Mouse (Mus musculus) urinary bladder, postnatal 14 days (tissue): ENCODE results near the gene Rabl3.

Experiments
- DNase-seq: peaks from one replicate; pipeline ENCODE4 v3.0.0; 2021; ENCODE audit warnings: low spot score

Rabl3 gene

GRCm38 (mm10) chr16:37539611-37540580, at the start of gene Rabl3, which contains the start of gene Gtf2e1:
Rabl3 (plus strand) TSS chr16:37539885.
Gtf2e1 (minus strand) TSS chr16:37539789.
- DNase-seq: peak; percentile 97

DNA sequence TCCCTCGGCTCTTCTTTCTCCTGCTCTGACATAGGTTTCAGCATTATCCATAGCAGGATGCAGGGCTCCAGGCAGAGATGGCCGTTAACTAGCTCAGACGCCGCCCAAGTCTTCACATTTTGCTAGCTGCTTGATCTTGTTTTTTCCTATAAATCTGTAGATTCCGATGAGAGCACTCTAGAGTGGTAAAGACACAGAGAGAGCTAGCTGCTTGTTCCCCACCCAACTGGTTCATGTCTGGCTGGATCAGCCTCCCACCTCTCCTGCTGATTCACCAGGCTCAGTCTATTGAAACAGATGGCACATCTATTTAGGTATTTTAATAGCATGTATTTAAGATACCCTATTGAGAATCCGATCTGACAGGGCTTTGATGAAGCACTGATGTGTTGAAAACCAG, 44.7 kb upstream of the Rabl3 start:
- no peak for DNase-seq

- DNase-seq: no peak
Measured at GRCm38 (mm10) chr16:37498581-37498980, 41.1 kb upstream of the Rabl3 start.

GRCm38 (mm10) chr16:37504517-37504916, 35.2 kb upstream of the Rabl3 start:
- no peak for DNase-seq

GRCm38 (mm10) chr16:37506751-37507150, 32.9 kb upstream of the Rabl3 start:
- no peak for DNase-seq

- no peak for DNase-seq
Measured at GRCm38 (mm10) chr16:37511489-37511888, 28.2 kb upstream of the Rabl3 start.

GRCm38 (mm10) chr16:37514644-37515043, 25.0 kb upstream of the Rabl3 start:
- no peak for DNase-seq

DNA sequence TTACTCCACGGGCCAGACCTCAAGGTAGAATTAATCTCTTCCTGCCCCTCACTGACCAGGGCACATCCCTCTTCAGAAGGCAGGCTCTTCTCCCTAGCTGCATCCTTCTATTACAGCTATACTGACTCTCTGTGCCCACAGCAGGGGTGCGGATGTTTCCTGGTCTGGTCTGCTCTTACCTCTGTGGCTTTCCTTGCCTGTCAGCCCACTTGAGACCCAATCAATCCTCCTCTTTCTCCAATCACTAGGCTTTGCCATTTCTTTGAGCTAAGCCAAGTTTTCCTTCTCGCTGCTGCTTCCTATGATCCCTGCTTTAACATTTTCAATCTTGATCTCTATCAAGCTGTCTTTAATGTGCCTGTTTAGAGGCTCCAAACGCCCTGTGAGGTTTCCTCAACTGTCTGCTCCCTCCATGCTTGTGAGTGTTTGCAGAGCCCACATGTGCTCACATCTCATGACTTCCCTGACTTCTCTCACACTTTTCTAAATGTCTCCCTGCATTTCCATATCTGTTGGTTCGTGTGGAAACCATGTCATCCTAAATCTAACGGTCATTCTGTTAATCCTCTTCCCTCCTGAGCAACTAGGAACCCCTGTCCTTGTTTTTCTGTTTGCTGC, 23.2 kb upstream of the Rabl3 start:
- no peak for DNase-seq

DNA sequence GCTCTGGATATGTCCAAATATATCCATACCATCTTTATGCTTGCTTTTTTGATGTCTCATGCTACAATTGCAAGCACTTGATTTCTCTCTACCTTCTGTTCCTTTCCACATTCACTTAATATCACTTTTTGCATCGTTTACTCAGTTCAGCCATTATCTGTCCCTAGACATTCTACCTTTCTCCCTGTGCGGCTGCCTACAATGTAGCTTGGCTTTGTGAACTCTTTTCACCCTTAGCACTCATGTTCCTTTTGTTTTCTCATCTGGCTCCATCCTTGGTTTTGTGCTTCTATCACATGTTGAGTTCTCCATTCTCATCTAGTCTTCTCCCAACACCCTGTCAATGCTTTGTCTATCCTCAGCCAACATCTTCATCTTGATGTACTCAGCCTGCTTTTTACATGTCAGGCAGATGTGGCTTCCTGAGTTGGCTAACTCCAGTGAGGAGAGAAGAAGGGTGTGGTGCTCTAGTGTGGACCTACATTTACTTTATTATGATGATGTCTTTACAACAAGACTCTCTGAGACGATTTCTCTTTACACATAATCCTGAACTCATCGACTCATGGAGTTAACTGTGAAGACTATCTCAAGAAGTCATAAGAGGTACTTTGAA, 22.0 kb upstream of the Rabl3 start:
- no peak for DNase-seq

- DNase-seq: no peak
Measured at GRCm38 (mm10) chr16:37518662-37519061, 21.0 kb upstream of the Rabl3 start.

DNA sequence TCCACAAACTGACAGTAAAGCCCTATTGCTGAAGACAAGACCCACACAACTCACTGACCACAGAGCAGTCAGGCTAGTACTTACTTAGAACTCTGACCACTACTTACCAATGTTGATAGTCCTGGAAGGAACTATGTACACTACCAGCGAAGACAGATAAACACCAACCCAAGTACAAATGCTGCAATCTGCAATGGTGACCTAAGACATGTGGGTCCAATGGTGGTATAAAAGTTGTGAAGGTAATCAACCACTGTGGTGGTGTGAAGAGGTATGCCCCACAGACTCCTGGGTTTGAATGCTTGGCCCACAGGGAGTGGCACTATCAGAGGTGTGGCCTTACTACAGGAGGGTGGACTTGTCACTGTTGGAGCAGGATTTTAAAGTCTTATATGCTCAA, 20.0 kb upstream of the Rabl3 start:
- no peak for DNase-seq

DNA sequence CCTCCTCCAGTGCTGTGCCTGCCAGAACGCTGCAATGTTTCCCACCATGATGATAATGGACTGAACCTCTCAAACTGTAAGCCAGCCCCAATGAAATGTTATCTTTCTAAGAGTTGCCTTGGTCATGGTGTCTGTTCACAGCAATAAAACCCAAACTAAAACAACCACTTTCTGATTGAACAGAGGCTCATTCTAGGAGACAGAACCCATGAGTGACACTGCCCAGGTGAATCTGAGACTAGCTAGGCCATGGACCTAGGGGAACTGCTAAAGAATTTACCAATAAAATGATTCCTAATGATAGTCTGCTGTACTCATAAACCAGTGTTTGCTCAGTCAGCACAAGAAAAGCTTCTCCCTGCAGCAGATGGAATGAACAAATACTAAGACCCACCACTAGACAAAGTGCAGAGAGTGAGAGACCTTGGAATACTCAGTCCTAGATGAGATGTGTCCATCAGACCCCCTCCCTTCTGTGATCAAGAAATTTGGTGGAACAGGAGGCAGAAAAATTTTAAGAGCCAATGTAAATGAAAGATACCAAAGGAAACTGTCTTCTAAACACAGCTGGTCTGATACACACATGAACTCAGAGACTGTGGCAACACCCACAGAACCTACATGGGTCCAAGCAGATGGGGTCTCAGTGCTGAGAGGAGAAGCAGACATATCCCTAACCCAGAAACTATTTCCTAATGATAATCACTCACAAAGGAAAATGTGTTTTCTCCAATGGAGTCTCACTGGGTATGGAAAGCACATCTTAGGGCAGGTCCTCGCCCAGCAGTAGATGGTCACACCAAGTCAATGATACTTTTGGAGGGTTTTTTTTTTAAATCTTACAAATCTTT, 19.3 kb upstream of the Rabl3 start:
- no peak for DNase-seq

DNA sequence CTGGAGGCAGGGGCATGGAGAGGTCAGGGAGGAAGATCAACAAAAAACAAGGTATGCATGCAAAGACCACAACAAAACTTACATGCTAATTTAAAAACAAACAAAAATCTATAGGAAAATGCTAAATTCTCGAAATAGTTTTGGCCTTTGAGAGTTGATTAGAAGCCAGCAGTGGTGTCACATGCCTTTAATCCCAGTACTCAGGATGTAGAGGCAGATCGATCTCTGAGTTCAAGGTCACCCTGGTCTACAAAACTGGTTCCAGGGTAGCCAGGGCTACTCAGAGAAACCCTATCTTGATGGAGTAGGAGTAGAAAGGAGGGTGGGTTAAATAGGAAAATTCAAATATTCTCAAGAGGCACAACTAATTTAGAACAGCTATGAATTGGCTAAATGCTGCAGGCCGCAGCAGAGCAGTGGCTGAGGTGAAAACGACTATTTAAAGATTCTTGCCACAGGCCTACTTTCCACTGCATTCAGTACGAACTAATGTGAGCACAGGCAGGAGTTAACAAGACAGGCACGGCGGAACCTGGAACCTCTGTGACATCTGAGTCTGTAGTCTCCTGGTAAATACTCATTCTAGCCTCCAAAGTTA, 17.5 kb upstream of the Rabl3 start:
- DNase-seq: no peak

GRCm38 (mm10) chr16:37525121-37525520, 14.6 kb upstream of the Rabl3 start:
- no peak for DNase-seq

- DNase-seq: no peak
Measured at GRCm38 (mm10) chr16:37526688-37527223, 12.9 kb upstream of the Rabl3 start.

- no peak for DNase-seq
Measured at GRCm38 (mm10) chr16:37530170-37530569, 9.5 kb upstream of the Rabl3 start.

GRCm38 (mm10) chr16:37532046-37532445, 7.6 kb upstream of the Rabl3 start:
- no peak for DNase-seq

DNA sequence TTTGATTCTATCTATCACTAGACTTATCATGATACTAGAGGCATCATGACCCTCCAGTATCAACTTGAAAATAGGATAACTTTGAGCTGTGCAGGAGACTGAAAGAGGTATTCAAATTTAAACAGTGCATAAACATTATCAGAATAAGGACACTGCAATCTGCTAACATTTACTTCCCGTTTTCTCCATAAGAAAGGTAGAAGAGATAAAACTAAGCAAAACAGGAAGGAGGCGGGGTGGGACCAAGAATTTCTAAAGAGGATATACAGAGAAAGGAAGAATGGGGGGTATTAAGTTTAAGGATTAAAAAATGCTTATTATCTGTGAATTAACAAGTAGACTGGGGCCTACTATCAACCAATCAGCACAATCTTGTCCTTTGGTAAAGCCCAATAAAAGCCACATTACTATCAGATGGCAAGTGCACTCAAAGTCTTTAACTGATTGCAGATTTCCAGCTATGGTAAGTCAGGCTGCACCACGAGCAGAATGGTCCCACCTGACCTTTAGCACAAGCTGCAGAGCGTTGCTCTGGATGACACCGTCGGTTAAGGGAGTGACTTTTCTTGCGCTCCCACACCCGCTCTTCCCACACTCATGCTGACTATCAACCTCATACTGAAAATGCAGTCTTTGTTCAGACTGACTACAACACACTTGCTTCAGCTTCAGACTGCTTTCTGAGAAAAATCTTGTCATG, 6.2 kb upstream of the Rabl3 start:
- DNase-seq: no peak

DNA sequence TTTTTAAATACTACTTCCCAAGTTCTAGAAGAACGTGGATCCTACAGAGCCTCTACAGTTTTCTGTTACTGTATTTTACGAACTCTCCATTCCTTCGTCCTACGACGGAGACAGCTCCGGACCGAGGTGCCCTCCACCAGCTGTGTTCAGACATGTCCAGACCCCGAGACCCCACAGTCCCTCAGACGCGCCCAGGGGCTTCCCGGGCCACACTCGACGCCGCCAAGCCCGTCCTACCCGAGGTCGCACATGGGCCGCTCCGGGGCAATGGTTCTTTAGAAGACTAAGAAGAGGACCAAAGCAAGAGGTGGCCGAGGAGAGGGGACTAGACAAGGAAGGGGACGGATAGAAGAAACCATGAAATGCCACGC, 460 bp upstream of the Rabl3 start:
- no peak for DNase-seq

DNA sequence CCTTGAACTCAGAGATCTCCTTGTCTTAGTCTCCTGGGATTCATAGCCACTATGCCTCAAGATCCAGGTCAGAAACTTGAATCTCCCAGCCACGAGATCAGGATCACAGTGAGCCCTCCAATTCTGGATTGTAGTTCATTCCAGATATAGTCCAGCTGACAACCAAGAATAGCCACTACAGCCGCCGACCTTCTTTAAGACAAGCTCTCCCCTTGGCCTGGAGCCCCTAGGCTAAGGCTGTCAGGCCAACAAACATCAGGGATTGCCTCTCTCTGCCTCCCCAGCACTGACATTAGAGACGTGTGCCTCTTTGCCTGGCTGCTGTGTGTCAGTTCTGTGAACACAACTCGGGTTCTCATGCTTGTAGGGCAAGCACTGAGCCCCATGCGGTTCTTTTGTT, 1.1 kb downstream of the Rabl3 start:
- DNase-seq: no peak

GRCm38 (mm10) chr16:37546312-37546711, 6.6 kb downstream of the Rabl3 start:
- DNase-seq: no peak
